Mouse (Mus musculus) forebrain, embryonic 16.5 days (tissue): Measurements from ENCODE around the gene Vapa. TPM values are rescaled to one million over a fixed set of nuclear protein-coding genes. Genes with fewer than 3 reads are reported as not detected.

Experiments
- ATAC-seq: fragments of 200-750 bp; cut with Nextera tagmentation; 2 replicates; pipeline ENCODE4 v1.8.0; 2017; ENCODE audit warnings: mild to moderate bottlenecking, moderate library complexity
- H3K27ac ChIP-seq: fragments of 300-500 bp; sonication (generic); 2 replicates; pipeline ENCODE4 v1.5.1; 2014; ENCODE audit warnings: low read length, control low read depth
- H3K27me3 ChIP-seq: fragments of 300-500 bp; sonication (generic); replicated peaks from 2 replicates; pipeline ENCODE4 v1.6.1; 2014; ENCODE audit warnings: low read length; ENCODE audit not compliant: control insufficient read depth, insufficient read depth
- H3K36me3 ChIP-seq: fragments of 300-500 bp; sonication (generic); 2 replicates; pipeline ENCODE4 v1.6.1; 2014; ENCODE audit not compliant: control insufficient read depth, insufficient read depth
- H3K4me1 ChIP-seq: fragments of 300-500 bp; sonication (generic); replicated peaks from 2 replicates; pipeline ENCODE4 v1.6.1; 2014; ENCODE audit warnings: low read length; ENCODE audit not compliant: control insufficient read depth, insufficient read depth
- H3K4me2 ChIP-seq: fragments of 300-500 bp; sonication (generic); 2 replicates; pipeline ENCODE4 v1.6.1; 2014; ENCODE audit warnings: mild to moderate bottlenecking, low read length, control low read depth
- H3K4me3 ChIP-seq: fragments of 300-500 bp; sonication (generic); replicated peaks from 2 replicates; pipeline ENCODE4 v1.5.1; 2014; ENCODE audit warnings: mild to moderate bottlenecking, low read length, control low read depth
- H3K9ac ChIP-seq: fragments of 300-500 bp; sonication (generic); replicated peaks from 2 replicates; pipeline ENCODE4 v1.6.1; 2014; ENCODE audit warnings: low read depth, low read length, control low read depth
- H3K9me3 ChIP-seq: fragments of 300-500 bp; sonication (generic); 2 replicates; pipeline ENCODE4 v1.6.1; 2016; ENCODE audit warnings: low read length; ENCODE audit not compliant: control insufficient read depth
- WGBS: fragments of 180-500 bp; shearing (Covaris S2); extraction: QIAGEN DNeasy Blood & Tissue Kit; methylation state at CpG from one replicate; pipeline ENCODE4 v1.1.7; 2014; 5-methylcytosine and 5-hydroxymethylcytosine counted together
- polyA plus RNA-seq: library from polyadenylated mRNA; unstranded; fragments of >200 nt; fragmentation: Nextera tagmentation; extraction: Ambion mirVana; gene quantifications from 2 replicates; pipeline ENCODE4 v1.2.1, GENCODE M21; 2015

Vapa gene
- polyA plus RNA-seq, 1 experiment from 2014 or later, result 241 TPM

DNA sequence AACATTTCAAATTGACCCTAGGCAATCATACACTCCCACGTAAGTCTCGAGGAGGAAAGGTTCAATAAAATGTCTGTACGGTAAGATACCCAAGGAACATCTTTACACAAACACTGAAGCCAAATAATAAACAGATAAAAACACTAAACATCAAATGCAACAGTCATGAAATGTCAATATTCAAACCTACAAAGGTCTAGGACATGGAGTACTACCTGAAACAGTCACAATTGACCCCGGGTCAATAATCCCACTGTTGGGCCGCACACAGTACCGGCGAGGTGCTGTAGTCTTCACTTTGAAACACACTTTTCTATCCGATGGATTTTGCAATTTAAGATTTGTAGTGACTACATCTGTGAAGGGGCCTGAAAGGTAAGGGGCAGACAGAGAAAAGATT is 18.7 kb downstream of the Vapa start:
- H3K36me3 ChIP-seq, result no peaks in the 10 kb centered on the region
- no peak for ATAC-seq
- WGBS, result 96% methylated on average over 8 of the region's 8 CpGs
- H3K4me2 ChIP-seq, result no peak overlapping the region
- H3K27me3 ChIP-seq, result no peaks in the 10 kb centered on the region
- peaks cover 4% of the 10 kb centered on the region for H3K4me1 ChIP-seq
- no peak overlapping the region for H3K4me3 ChIP-seq
- no peak overlapping the region for H3K9ac ChIP-seq
- H3K9me3 ChIP-seq, result no peaks in the 10 kb centered on the region
- no peak overlapping the region for H3K27ac ChIP-seq

- Histone ChIP-seq H3K4me1 (no peaks in the 10 kb centered on the region), H3K4me2 (no peak overlapping the region), H3K27ac (no peak overlapping the region), H3K4me3 (no peak overlapping the region), H3K27me3 (no peaks in the 10 kb centered on the region), H3K36me3 (no peaks in the 10 kb centered on the region), H3K9ac (no peak overlapping the region), H3K9me3 (no peaks in the 10 kb centered on the region)
- 90% methylated on average over 3 of the region's 3 CpGs for WGBS
- no peak for ATAC-seq
Measured at GRCm38 (mm10) chr17:65586892-65587291, 26.5 kb downstream of the Vapa start.

DNA sequence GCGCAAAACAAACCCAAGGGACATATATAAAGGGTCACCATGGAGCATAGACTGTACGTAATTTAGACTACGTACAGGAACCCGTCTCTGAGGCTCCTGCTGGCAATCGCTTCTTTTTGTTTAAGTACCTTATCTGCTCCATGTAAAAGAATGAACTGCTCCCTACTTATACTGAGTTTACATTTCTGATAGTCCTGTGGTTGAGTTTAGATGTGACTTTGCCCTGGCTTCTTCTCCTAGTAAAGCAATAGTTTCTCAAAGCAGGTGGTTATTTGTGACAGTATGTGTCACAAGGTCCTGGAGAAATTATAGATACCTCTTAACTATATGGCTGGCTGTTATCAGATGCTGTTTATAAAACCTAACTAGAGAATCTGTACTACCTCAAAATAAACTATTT is 31.9 kb downstream of the Vapa start:
- no peaks in the 10 kb centered on the region for H3K9me3 ChIP-seq
- no peak overlapping the region for H3K4me2 ChIP-seq
- no peak overlapping the region for H3K27ac ChIP-seq
- peaks cover 15% of the 10 kb centered on the region for H3K36me3 ChIP-seq
- no peak overlapping the region for H3K9ac ChIP-seq
- no peak for ATAC-seq
- H3K27me3 ChIP-seq, result no peaks in the 10 kb centered on the region
- H3K4me3 ChIP-seq, result no peak overlapping the region
- H3K4me1 ChIP-seq, result no peaks in the 10 kb centered on the region
- whole genome bisulfite sequencing, result 94% methylated on average over 5 of the region's 5 CpGs

DNA sequence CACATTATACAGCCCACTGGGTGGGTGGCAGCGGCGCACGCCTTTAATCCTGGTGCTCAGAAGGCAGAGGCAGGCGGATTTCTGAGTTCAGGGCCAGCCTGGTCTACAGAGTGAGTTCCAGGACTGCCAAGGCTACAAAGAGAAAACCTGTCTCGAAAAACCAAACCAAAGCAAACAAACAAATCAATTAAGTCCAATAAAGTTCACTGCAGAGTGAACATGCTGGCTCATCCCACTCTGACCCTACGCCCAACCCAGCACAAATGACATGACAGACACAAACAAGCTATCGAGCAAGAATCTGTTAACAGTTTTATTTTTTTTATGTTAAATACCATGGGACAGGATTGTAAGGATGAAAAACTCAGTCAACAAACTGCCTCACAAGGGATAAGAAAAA is 33.6 kb downstream of the Vapa start:
- no peak overlapping the region for H3K27ac ChIP-seq
- WGBS, result 95% methylated on average over 7 of the region's 7 CpGs

DNA sequence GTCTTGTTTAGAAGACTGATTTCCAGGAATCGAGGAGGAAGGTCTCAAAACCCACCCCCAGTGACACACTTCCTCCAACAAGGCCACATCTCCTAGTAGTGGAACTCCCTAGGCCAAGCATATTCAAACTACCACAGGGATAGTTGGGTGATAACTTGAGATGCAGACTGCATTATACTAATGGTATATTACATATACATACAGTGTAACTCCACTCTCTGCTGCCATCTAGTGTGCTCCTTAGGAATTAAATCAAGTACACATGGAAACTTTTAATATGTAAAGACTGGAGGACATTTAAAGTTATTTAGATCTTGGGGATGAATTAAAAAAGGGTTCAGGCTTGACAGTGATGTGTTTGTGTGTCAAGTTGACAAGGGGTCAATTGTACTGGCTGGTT is 38.0 kb downstream of the Vapa start:
- Histone ChIP-seq H3K27ac (no peak overlapping the region), H3K4me2 (no peak overlapping the region), H3K36me3 (peaks cover 3% of the 10 kb centered on the region), H3K4me1 (no peaks in the 10 kb centered on the region), H3K9ac (no peak overlapping the region), H3K4me3 (no peak overlapping the region), H3K27me3 (no peaks in the 10 kb centered on the region), H3K9me3 (no peaks in the 10 kb centered on the region)
- peak; percentile 25; the same call in 1 of the 2 replicates for ATAC-seq
- WGBS, result 83% methylated on average over 1 of the region's 1 CpGs

More for the DNA sequence above, 33.6 kb downstream of the Vapa start:
- Histone ChIP-seq H3K4me3 (no peak overlapping the region), H3K4me1 (no peaks in the 10 kb centered on the region), H3K9ac (no peak overlapping the region), H3K9me3 (no peaks in the 10 kb centered on the region), H3K4me2 (no peak overlapping the region), H3K36me3 (peaks cover 15% of the 10 kb centered on the region), H3K27me3 (no peaks in the 10 kb centered on the region)
- no peak for ATAC-seq

GRCm38 (mm10) chr17:65574850-65575249 is 38.5 kb downstream of the Vapa start:
- H3K27ac ChIP-seq, result no peak overlapping the region
- H3K4me2 ChIP-seq, result no peak overlapping the region
- H3K4me3 ChIP-seq, result no peak overlapping the region
- WGBS, result 89% methylated on average over 8 of the region's 8 CpGs
- H3K9me3 ChIP-seq, result no peaks in the 10 kb centered on the region
- no peaks in the 10 kb centered on the region for H3K36me3 ChIP-seq
- ATAC-seq, result peak; percentile 9; the same call in 1 of the 2 replicates
- H3K9ac ChIP-seq, result no peak overlapping the region
- H3K27me3 ChIP-seq, result no peaks in the 10 kb centered on the region
- no peaks in the 10 kb centered on the region for H3K4me1 ChIP-seq

DNA sequence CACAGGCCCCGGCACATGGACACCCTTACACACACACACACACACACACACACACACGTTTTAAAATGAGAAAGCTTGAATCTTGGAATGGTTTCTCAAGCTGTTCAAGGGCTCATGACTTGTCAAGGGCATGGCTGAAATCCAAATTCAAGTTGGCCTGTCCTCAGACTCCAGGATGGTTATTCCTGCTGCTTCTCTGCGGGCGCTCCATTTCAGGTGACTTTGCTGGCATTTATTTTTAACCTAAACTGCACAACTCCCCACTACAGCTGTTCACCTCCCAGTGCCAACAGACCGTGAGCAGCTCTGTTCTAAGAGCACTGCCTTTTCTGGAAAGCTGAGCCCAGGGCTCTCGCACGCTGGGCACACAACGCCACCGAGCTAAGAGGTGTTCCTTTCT is 41.5 kb downstream of the Vapa start:
- Histone ChIP-seq H3K4me2 (no peak overlapping the region), H3K27me3 (no peaks in the 10 kb centered on the region), H3K36me3 (no peaks in the 10 kb centered on the region), H3K9ac (no peak overlapping the region), H3K4me1 (no peaks in the 10 kb centered on the region), H3K4me3 (no peak overlapping the region), H3K27ac (no peak overlapping the region), H3K9me3 (no peaks in the 10 kb centered on the region)
- 75% methylated on average over 9 of the region's 9 CpGs for WGBS
- ATAC-seq, result no peak

DNA sequence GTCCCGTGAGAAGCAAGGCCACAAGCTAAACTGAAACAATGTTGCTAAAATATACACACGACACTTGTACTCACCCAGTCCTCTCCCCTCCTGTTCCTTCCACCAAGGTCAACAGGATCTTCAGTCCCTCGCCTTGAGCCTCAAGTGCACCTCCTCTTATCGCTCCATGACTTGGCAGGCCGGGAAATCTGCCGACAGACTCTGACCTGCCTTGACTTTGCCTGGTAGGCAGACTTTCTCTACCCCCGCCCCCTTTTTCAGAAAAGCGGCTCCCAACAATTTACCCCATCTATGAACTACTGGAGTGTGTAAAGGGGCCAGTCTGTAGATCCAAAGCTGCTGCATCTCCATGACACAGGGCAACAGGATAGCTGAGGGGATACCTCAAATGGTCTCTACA is 41.9 kb downstream of the Vapa start:
- no peak for ATAC-seq
- Histone ChIP-seq H3K4me3 (no peak overlapping the region), H3K27ac (no peak overlapping the region), H3K9me3 (no peaks in the 10 kb centered on the region), H3K4me2 (no peak overlapping the region), H3K4me1 (no peaks in the 10 kb centered on the region), H3K9ac (no peak overlapping the region), H3K36me3 (no peaks in the 10 kb centered on the region), H3K27me3 (no peaks in the 10 kb centered on the region)
- 90% methylated on average over 8 of the region's 8 CpGs for WGBS

DNA sequence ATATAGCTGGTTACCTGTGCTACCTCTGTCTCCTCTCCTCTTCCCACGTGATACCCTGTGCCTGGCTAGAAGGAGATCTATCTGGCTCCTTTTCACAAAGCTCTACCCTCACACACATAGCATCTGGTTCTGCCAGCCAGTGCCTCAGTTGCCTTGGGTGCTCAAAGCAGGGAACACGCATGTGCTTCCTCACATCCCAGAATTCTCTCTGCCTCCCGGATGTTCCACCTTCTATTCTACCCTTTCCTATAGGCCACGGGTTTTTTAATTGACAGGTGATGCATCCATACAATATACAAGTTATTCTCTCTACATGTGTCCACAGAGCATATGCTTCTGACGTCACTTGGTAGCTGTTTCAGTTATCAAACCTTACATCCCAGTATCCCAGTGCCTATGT is 49.2 kb downstream of the Vapa start:
- Histone ChIP-seq H3K27ac (no peak overlapping the region), H3K4me2 (no peak overlapping the region), H3K4me1 (peaks cover 7% of the 10 kb centered on the region), H3K36me3 (no peaks in the 10 kb centered on the region), H3K9ac (no peak overlapping the region), H3K27me3 (no peaks in the 10 kb centered on the region), H3K9me3 (no peaks in the 10 kb centered on the region), H3K4me3 (no peak overlapping the region)
- WGBS, result 70% methylated on average over 5 of the region's 5 CpGs
- no peak for ATAC-seq

DNA sequence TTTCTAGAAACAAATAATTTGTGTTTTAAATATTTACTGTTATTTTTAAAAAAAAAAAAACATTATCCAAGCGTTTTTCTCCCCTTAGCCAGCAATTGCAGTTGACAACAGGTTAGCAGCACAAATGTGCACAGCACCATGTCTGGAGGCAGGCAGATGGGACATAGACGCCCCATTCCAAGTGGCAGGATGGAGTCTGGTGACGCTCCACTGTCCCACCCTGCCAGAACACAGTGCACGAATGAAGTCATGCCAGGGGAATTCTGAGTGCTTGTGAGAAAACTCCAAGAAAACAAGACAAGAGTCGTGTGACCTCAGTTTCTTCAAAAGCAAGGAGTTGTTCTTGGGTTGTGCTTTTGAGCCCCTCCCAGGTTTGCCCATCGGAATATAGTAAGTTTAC is 50.0 kb downstream of the Vapa start:
- Histone ChIP-seq H3K36me3 (no peaks in the 10 kb centered on the region), H3K9ac (no peak overlapping the region), H3K27ac (no peak overlapping the region), H3K4me1 (peaks cover 7% of the 10 kb centered on the region), H3K4me2 (no peak overlapping the region), H3K27me3 (no peaks in the 10 kb centered on the region), H3K4me3 (no peak overlapping the region), H3K9me3 (no peaks in the 10 kb centered on the region)
- 50% methylated on average over 6 of the region's 6 CpGs for WGBS
- peak; percentile 84 for ATAC-seq
